ENCODE assay signal across 13 mouse cellular contexts in the genomic region with DNA sequence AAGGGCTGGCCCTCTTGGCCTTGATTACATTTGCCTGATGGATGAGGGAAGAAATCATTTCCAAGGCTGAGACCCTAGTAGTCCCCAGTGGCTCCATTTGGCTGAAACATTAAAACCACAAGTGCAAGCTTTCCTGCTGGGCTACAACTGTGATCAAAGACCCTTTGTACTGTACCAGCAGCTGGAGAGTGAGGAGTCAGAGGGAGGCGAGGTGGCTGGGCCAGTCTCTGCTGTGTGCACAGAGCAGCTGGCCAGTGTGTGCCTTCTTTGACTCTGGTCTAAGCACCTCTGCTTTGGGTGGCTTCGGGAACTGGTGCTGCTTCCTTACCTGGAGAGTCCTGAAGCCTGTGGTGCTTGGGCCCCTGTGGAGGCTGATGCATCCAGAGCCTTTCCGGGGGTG.
DNase-seq lines count a peak whose midpoint lies in the region; ATAC-seq and TF ChIP-seq lines count a peak whose summit lies in the region.
"Had no signal": no experiment of that assay in that cellular context is flagged by ENCODE, and none has a peak within 500 bp of the region (broad histone marks: within the 10 kb centered on the region; RNA-seq: fewer than 3 reads in every experiment).

No protein-coding gene starts in this region.

- no peaks in the 10 kb centered on the region for H3K27me3 ChIP-seq in stomach, embryonic 14.5 days (ENCODE audit: control insufficient read depth, insufficient read depth, low read length)
- H3K27me3 ChIP-seq in stomach, postnatal 0 days (ENCODE audit: control insufficient read depth, insufficient read depth, low read length) = no peaks in the 10 kb centered on the region
- no peaks in the 10 kb centered on the region for H3K27me3 ChIP-seq in forebrain, embryonic 16.5 days (replicated peaks; ENCODE audit: control insufficient read depth, insufficient read depth, low read length)
- no peaks in the 10 kb centered on the region for H3K27me3 ChIP-seq in midbrain, embryonic 11.5 days (ENCODE audit: control insufficient read depth, insufficient read depth, low read length)
- H3K27me3 ChIP-seq in stomach, embryonic 16.5 days (ENCODE audit: control insufficient read depth, insufficient read depth, low read length) = no peaks in the 10 kb centered on the region
- no peaks in the 10 kb centered on the region for H3K27me3 ChIP-seq in heart, embryonic 12.5 days (replicated peaks)
- H3K27me3 ChIP-seq: limb, embryonic 15.5 days had no signal

- DNase-seq in stomach, postnatal 0 days (ENCODE audit: low spot score) = no peak
- no peak for DNase-seq in midbrain, embryonic 11.5 days (ENCODE audit: low spot score, missing footprints)
- no peak for DNase-seq in spleen, adult 18-20 months
- no peak for DNase-seq in heart, adult 9 months (ENCODE audit: low spot score in 2 of 2)
- DNase-seq: gastrocnemius, adult 2 months; thymus, adult 2 months had no signal

- H3K4me2 ChIP-seq in stomach, embryonic 14.5 days (replicated peaks; ENCODE audit: low read depth, low read length) = no peak overlapping the region
- no peak overlapping the region for H3K4me2 ChIP-seq in stomach, postnatal 0 days (replicated peaks; ENCODE audit: low read depth)
- H3K4me2 ChIP-seq in forebrain, embryonic 16.5 days (ENCODE audit: low read length) = no peak overlapping the region
- no peak overlapping the region for H3K4me2 ChIP-seq in midbrain, embryonic 11.5 days
- no peak overlapping the region for H3K4me2 ChIP-seq in stomach, embryonic 16.5 days (ENCODE audit: low read depth, low read length)
- no peak overlapping the region for H3K4me2 ChIP-seq in heart, embryonic 12.5 days
- H3K4me2 ChIP-seq: limb, embryonic 15.5 days had no signal

- no peak overlapping the region for H3K27ac ChIP-seq in stomach, embryonic 14.5 days (ENCODE audit: low read length)
- no peak overlapping the region for H3K27ac ChIP-seq in stomach, postnatal 0 days (replicated peaks)
- H3K27ac ChIP-seq in forebrain, embryonic 16.5 days (ENCODE audit: low read length) = no peak overlapping the region
- H3K27ac ChIP-seq in midbrain, embryonic 11.5 days (ENCODE audit: low read depth, low read length) = no peak overlapping the region
- H3K27ac ChIP-seq in stomach, embryonic 16.5 days (ENCODE audit: low read length) = no peak overlapping the region
- no peak overlapping the region for H3K27ac ChIP-seq in heart, embryonic 12.5 days (ENCODE audit: poor library complexity, severe bottlenecking)
- H3K27ac ChIP-seq: gastrocnemius, adult 2 months; limb, embryonic 15.5 days had no signal

- H3K9ac ChIP-seq in stomach, embryonic 14.5 days (replicated peaks; ENCODE audit: low read depth, low read length) = no peak overlapping the region
- H3K9ac ChIP-seq in stomach, postnatal 0 days (ENCODE audit: low read length) = no peak overlapping the region
- no peak overlapping the region for H3K9ac ChIP-seq in forebrain, embryonic 16.5 days (replicated peaks; ENCODE audit: low read depth, low read length)
- H3K9ac ChIP-seq in midbrain, embryonic 11.5 days (ENCODE audit: low read length) = no peak overlapping the region
- H3K9ac ChIP-seq in stomach, embryonic 16.5 days (ENCODE audit: low read length) = no peak overlapping the region
- no peak overlapping the region for H3K9ac ChIP-seq in heart, embryonic 12.5 days
- H3K9ac ChIP-seq: limb, embryonic 15.5 days had no signal

- H3K36me3 ChIP-seq in stomach, embryonic 14.5 days (ENCODE audit: control insufficient read depth, insufficient read depth, low read length) = no peaks in the 10 kb centered on the region
- no peaks in the 10 kb centered on the region for H3K36me3 ChIP-seq in stomach, postnatal 0 days (ENCODE audit: control insufficient read depth, insufficient read depth, low read length)
- no peaks in the 10 kb centered on the region for H3K36me3 ChIP-seq in forebrain, embryonic 16.5 days (ENCODE audit: control insufficient read depth, insufficient read depth)
- H3K36me3 ChIP-seq in midbrain, embryonic 11.5 days (ENCODE audit: control insufficient read depth, insufficient read depth, low read length) = no peaks in the 10 kb centered on the region
- no peaks in the 10 kb centered on the region for H3K36me3 ChIP-seq in stomach, embryonic 16.5 days (ENCODE audit: control insufficient read depth, insufficient read depth, low read length)
- no peaks in the 10 kb centered on the region for H3K36me3 ChIP-seq in heart, embryonic 12.5 days
- H3K36me3 ChIP-seq: limb, embryonic 15.5 days had no signal

- WGBS in stomach, embryonic 14.5 days = 43% methylated on average over 3 of the region's 3 CpGs
- 37% methylated on average over 3 of the region's 3 CpGs for WGBS in stomach, postnatal 0 days
- 77% methylated on average over 3 of the region's 3 CpGs for WGBS in forebrain, embryonic 16.5 days
- WGBS in midbrain, embryonic 11.5 days = 58% methylated on average over 3 of the region's 3 CpGs
- 43% methylated on average over 3 of the region's 3 CpGs for WGBS in stomach, embryonic 16.5 days
- 43% methylated on average over 3 of the region's 3 CpGs for WGBS in heart, embryonic 12.5 days

- H3K4me1 ChIP-seq in stomach, embryonic 14.5 days (ENCODE audit: control insufficient read depth, insufficient read depth, low read length) = no peaks in the 10 kb centered on the region
- H3K4me1 ChIP-seq in stomach, postnatal 0 days (replicated peaks; ENCODE audit: control insufficient read depth, insufficient read depth) = no peaks in the 10 kb centered on the region
- 0 out of 2 replicates have a peak, but pooled peaks cover 2% of the 10 kb centered on the region for H3K4me1 ChIP-seq in forebrain, embryonic 16.5 days (replicated peaks; ENCODE audit: control insufficient read depth, insufficient read depth, low read length)
- H3K4me1 ChIP-seq in midbrain, embryonic 11.5 days (ENCODE audit: control insufficient read depth, insufficient read depth, low read length) = no peaks in the 10 kb centered on the region
- no peaks in the 10 kb centered on the region for H3K4me1 ChIP-seq in stomach, embryonic 16.5 days (ENCODE audit: control insufficient read depth, insufficient read depth, low read length)
- H3K4me1 ChIP-seq in heart, embryonic 12.5 days (replicated peaks) = peaks cover 21% of the 10 kb centered on the region; the same call in 1 of the 2 replicates
- H3K4me1 ChIP-seq: limb, embryonic 15.5 days had no signal

- no peaks in the 10 kb centered on the region for H3K9me3 ChIP-seq in stomach, embryonic 14.5 days (ENCODE audit: control insufficient read depth, low read depth, low read length)
- H3K9me3 ChIP-seq in stomach, postnatal 0 days (ENCODE audit: control insufficient read depth, low read length) = no peaks in the 10 kb centered on the region
- H3K9me3 ChIP-seq in forebrain, embryonic 16.5 days (ENCODE audit: control insufficient read depth, low read length) = no peaks in the 10 kb centered on the region
- H3K9me3 ChIP-seq in midbrain, embryonic 11.5 days (ENCODE audit: control insufficient read depth, low read length) = no peaks in the 10 kb centered on the region
- H3K9me3 ChIP-seq in stomach, embryonic 16.5 days (replicated peaks; ENCODE audit: control insufficient read depth, low read length) = no peaks in the 10 kb centered on the region
- H3K9me3 ChIP-seq in heart, embryonic 12.5 days (replicated peaks) = no peaks in the 10 kb centered on the region
- H3K9me3 ChIP-seq: limb, embryonic 15.5 days had no signal

- no peak for TF ChIP-seq EP300 in stomach, postnatal 0 days (optimal IDR thresholded peaks at IDR 0.05)

- no peak for TF ChIP-seq CTCF in stomach, postnatal 0 days (IDR thresholded peaks at IDR 0.05; ENCODE audit: low read depth)

- H3K4me3 ChIP-seq in stomach, embryonic 14.5 days (ENCODE audit: low read depth, low read length) = no peak overlapping the region
- no peak overlapping the region for H3K4me3 ChIP-seq in stomach, postnatal 0 days (ENCODE audit: low read depth, low read length)
- no peak overlapping the region for H3K4me3 ChIP-seq in forebrain, embryonic 16.5 days (replicated peaks; ENCODE audit: low read length)
- no peak overlapping the region for H3K4me3 ChIP-seq in midbrain, embryonic 11.5 days (ENCODE audit: low read depth, low read length)
- H3K4me3 ChIP-seq in stomach, embryonic 16.5 days (replicated peaks; ENCODE audit: low read length) = no peak overlapping the region
- no peak overlapping the region for H3K4me3 ChIP-seq in heart, embryonic 12.5 days
- H3K4me3 ChIP-seq: gastrocnemius, adult 2 months; limb, embryonic 15.5 days; myocyte had no signal

- peak; percentile 21; the same call in 1 of the 2 replicates for ATAC-seq in stomach, embryonic 14.5 days (ENCODE audit: insufficient number of reproducible peaks, insufficient read depth, low FRiP score, low read depth)
- ATAC-seq in stomach, postnatal 0 days (ENCODE audit: low FRiP score, low TSS enrichment) = no peak
- 0 out of 2 replicates have a peak, but pooled peaks have one; percentile 32 for ATAC-seq in forebrain, embryonic 16.5 days
- peak; percentile 52 for ATAC-seq in midbrain, embryonic 11.5 days (ENCODE audit: low FRiP score)
- peak; percentile 41; the same call in 1 of the 2 replicates for ATAC-seq in stomach, embryonic 16.5 days (ENCODE audit: insufficient read depth, low FRiP score)
- ATAC-seq in heart, embryonic 12.5 days (ENCODE audit: insufficient number of reproducible peaks, low FRiP score) = no peak
- ATAC-seq: lung, postnatal 0 days had no signal

Comparison
In these comparisons a context has a peak if more than half of its experiments do, and no peak if none do; other contexts are left out.
1. ATAC-seq: peak in stomach, embryonic 14.5 days (single experiment), forebrain, embryonic 16.5 days (single experiment), midbrain, embryonic 11.5 days (single experiment) and stomach, embryonic 16.5 days (single experiment); none in stomach, postnatal 0 days (single experiment) and heart, embryonic 12.5 days (single experiment).